Mouse (Mus musculus): Measurements from ENCODE around the gene L3mbtl4.

DNA sequence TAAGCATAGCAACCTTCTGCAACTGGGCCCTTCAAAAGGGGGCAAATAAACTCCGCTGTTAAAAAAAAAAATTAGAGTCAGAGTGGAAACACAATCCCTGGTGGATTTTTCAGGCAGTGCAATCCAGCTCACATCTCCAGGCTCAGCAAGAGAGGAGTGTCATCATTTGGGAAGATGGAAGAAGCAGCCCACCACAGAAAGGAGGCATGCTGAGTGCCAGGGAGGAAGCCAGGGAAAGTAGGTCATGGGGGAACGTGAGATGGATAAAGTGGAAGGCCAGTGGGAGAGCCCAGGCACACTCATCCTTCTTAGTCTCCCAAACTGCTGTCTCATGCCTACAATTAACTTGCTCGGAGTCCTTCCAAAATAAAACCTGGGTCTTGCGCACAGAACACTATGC lies 496.0 kb downstream of the L3mbtl4 start:
- TF ChIP-seq POLR2A (IDR thresholded peaks at IDR 0.05; ENCODE audit: low read depth, low read length), result no peak
- TF ChIP-seq CTCF (IDR thresholded peaks at IDR 0.05; ENCODE audit: borderline replicate concordance, insufficient read depth, low read length), result no peak

Data from embryonic fibroblast, embryonic 13.5 days (primary cell).